Mouse (Mus musculus): ENCODE results near the gene Rabgef1. TPM values are rescaled to one million over a fixed set of nuclear protein-coding genes. Genes with fewer than 3 reads are reported as not detected.

Gene Rabgef1
- polyA plus RNA-seq, 1 experiment: 21.0 TPM

DNA sequence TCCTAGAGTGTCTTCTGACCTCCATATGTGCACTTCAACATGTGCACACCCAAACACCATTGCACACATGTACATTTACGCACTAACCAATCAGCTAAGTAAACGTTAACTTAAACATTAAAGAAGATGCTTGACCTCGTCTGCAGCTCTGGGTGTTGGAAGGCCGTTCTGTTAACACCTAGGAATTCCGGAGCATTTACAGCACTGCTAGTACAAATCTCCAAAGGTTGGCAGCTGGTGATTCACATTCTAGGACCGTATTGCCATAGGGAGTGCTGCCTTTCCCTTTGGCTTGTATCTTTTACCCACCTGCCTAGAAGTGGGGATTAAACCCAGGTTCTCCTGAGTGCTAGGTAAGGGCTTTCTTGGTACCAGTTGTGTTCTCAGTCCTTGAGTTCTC lies 20.3 kb downstream of the Rabgef1 start:
- H3K4me1 ChIP-seq (replicated peaks; ENCODE audit: control insufficient read depth, insufficient read depth, low read length): peaks cover 2% of the 10 kb centered on the region; the same call in 1 of the 2 replicates
- no peak overlapping the region for H3K27ac ChIP-seq (ENCODE audit: control insufficient read depth, insufficient read depth, low read length)
- no peak for DNase-seq
- TF ChIP-seq CTCF (IDR thresholded peaks at IDR 0.05; ENCODE audit: borderline replicate concordance, control insufficient read depth, extremely low read depth, insufficient read depth, low read length, poor library complexity) (no peak), POLR2A (IDR thresholded peaks at IDR 0.05; ENCODE audit: control insufficient read depth, extremely low read depth, insufficient read depth, low read length, poor library complexity) (no peak)
- no peaks in the 10 kb centered on the region for H3K27me3 ChIP-seq (ENCODE audit: control insufficient read depth, insufficient read depth, low read length)
- no peak overlapping the region for H3K4me3 ChIP-seq (ENCODE audit: control insufficient read depth, insufficient read depth, low read length)
- H3K36me3 ChIP-seq (ENCODE audit: control insufficient read depth, insufficient read depth, low read length): peaks cover 6% of the 10 kb centered on the region
- 98% methylated on average over 6 of the region's 6 CpGs for WGBS

DNA sequence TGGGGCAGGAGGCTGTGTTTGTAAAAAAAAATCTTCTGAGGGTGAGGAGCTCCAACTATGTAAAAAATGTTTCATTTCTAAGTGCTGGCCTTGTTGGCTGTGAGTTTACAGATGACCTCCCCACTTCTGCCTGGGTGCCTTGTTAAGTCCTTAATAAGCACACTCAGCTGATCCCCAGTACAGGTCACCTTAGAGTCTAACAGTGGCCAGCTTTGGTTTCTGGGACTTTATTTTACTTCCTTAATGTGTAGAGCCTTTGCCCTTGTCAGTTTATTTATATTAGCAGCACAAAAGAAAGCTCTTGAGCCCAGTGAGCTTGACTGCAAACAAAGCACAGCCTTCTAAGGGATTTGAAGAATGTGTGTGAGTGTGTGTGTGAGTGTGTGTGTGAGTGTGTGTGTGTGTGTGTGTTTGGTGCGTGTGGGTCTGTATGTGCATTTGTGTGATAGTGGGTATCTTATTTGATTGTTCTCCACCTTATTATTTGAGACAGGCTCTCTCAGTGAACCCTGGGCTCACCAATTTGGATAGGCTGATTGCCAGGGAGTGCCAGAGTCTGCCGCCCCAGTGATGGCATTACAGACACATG lies 20.9 kb downstream of the Rabgef1 start:
- no peak for DNase-seq
- Histone ChIP-seq H3K4me3 (ENCODE audit: control insufficient read depth, insufficient read depth, low read length) (no peak overlapping the region), H3K4me1 (replicated peaks; ENCODE audit: control insufficient read depth, insufficient read depth, low read length) (peaks cover 2% of the 10 kb centered on the region; the same call in 1 of the 2 replicates), H3K36me3 (ENCODE audit: control insufficient read depth, insufficient read depth, low read length) (peaks cover 6% of the 10 kb centered on the region), H3K27me3 (ENCODE audit: control insufficient read depth, insufficient read depth, low read length) (no peaks in the 10 kb centered on the region), H3K27ac (ENCODE audit: control insufficient read depth, insufficient read depth, low read length) (no peak overlapping the region)
- 97% methylated on average over 2 of the region's 2 CpGs for WGBS
- TF ChIP-seq CTCF (IDR thresholded peaks at IDR 0.05; ENCODE audit: borderline replicate concordance, control insufficient read depth, extremely low read depth, insufficient read depth, low read length, poor library complexity) (no peak), POLR2A (IDR thresholded peaks at IDR 0.05; ENCODE audit: control insufficient read depth, extremely low read depth, insufficient read depth, low read length, poor library complexity) (no peak)

DNA sequence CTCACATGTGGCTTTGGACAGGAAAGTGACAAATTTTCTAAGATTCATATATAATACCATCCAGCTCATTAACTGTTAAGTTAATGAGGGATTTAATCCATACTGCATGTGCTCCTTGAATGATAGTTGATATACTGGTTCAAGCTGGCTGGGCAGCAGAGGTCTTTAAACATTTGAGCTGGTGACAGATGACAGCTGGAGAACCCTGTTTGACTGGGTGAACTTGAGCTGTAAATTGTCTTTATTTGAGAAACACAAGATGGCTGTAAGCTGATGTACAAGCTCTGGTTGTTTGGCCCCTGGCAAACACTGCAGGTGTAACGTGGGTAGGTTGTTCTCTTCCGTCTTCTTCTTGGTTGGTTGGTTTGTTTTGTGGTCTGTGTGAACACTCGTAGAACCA lies 22.2 kb downstream of the Rabgef1 start:
- Histone ChIP-seq H3K27ac (ENCODE audit: control insufficient read depth, insufficient read depth, low read length) (no peak overlapping the region), H3K27me3 (ENCODE audit: control insufficient read depth, insufficient read depth, low read length) (no peaks in the 10 kb centered on the region), H3K36me3 (ENCODE audit: control insufficient read depth, insufficient read depth, low read length) (peaks cover 12% of the 10 kb centered on the region), H3K4me3 (ENCODE audit: control insufficient read depth, insufficient read depth, low read length) (no peak overlapping the region), H3K4me1 (replicated peaks; ENCODE audit: control insufficient read depth, insufficient read depth, low read length) (peaks cover 2% of the 10 kb centered on the region; the same call in 1 of the 2 replicates)
- no peak for DNase-seq
- no peak for TF ChIP-seq POLR2A (IDR thresholded peaks at IDR 0.05; ENCODE audit: control insufficient read depth, extremely low read depth, insufficient read depth, low read length, poor library complexity)
- no peak for TF ChIP-seq CTCF (IDR thresholded peaks at IDR 0.05; ENCODE audit: borderline replicate concordance, control insufficient read depth, extremely low read depth, insufficient read depth, low read length, poor library complexity)
- WGBS: 8% methylated on average over 3 of the region's 3 CpGs

DNA sequence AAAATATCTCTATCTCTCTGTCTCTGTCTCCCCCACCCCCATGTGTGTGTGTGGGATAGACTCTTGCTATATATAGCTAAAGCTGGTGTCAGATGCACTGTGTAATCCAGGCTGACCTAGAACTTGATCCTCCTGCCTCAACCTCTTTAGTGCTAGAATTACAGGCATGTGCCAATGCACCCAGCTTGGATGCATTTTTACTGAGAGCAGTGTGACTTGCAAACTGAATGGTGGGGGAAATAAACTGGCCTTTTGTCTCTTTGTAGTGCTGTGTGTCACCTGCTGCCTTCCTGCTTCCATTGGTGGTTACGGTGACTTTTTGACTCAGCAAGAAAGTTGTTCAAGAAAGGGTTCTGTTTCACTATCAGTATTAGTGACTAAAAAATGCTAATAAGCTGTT lies 24.7 kb downstream of the Rabgef1 start:
- no peak for TF ChIP-seq POLR2A (IDR thresholded peaks at IDR 0.05; ENCODE audit: control insufficient read depth, extremely low read depth, insufficient read depth, low read length, poor library complexity)
- no peak for TF ChIP-seq CTCF (IDR thresholded peaks at IDR 0.05; ENCODE audit: borderline replicate concordance, control insufficient read depth, extremely low read depth, insufficient read depth, low read length, poor library complexity)
- no peak overlapping the region for H3K4me3 ChIP-seq (ENCODE audit: control insufficient read depth, insufficient read depth, low read length)
- H3K36me3 ChIP-seq (ENCODE audit: control insufficient read depth, insufficient read depth, low read length): peaks cover 11% of the 10 kb centered on the region; the same call in 1 of the 2 replicates
- no peaks in the 10 kb centered on the region for H3K27me3 ChIP-seq (ENCODE audit: control insufficient read depth, insufficient read depth, low read length)
- peaks cover 2% of the 10 kb centered on the region; the same call in 1 of the 2 replicates for H3K4me1 ChIP-seq (replicated peaks; ENCODE audit: control insufficient read depth, insufficient read depth, low read length)
- 26% methylated on average over 1 of the region's 1 CpGs for WGBS
- no peak overlapping the region for H3K27ac ChIP-seq (ENCODE audit: control insufficient read depth, insufficient read depth, low read length)
- no peak for DNase-seq

DNA sequence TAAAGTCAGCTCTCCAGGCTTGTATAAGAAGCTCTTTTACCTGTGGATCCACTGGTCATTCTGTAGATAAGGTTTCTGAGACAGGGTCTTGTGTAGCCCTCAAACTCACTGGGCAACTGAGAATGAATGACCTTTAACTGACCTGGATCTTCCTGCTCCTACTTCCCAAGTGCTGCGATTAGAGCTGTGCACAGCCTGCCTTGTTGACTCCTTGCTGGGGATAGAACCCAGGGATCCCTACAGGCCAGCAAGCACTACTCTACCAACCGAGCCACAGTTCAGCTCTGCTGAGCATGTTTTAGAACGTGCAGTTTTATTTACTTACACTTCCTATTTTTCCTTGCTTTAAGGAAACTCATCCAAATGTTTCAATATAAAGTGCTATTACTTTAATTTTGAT lies 25.9 kb downstream of the Rabgef1 start:
- Histone ChIP-seq H3K4me1 (replicated peaks; ENCODE audit: control insufficient read depth, insufficient read depth, low read length) (no peaks in the 10 kb centered on the region), H3K27me3 (ENCODE audit: control insufficient read depth, insufficient read depth, low read length) (no peaks in the 10 kb centered on the region), H3K27ac (ENCODE audit: control insufficient read depth, insufficient read depth, low read length) (no peak overlapping the region), H3K4me3 (ENCODE audit: control insufficient read depth, insufficient read depth, low read length) (no peak overlapping the region), H3K36me3 (ENCODE audit: control insufficient read depth, insufficient read depth, low read length) (peaks cover 11% of the 10 kb centered on the region; the same call in 1 of the 2 replicates)
- 94% methylated on average over 3 of the region's 3 CpGs for WGBS
- TF ChIP-seq CTCF (IDR thresholded peaks at IDR 0.05; ENCODE audit: borderline replicate concordance, control insufficient read depth, extremely low read depth, insufficient read depth, low read length, poor library complexity) (no peak), POLR2A (IDR thresholded peaks at IDR 0.05; ENCODE audit: control insufficient read depth, extremely low read depth, insufficient read depth, low read length, poor library complexity) (no peak)
- no peak for DNase-seq

DNA sequence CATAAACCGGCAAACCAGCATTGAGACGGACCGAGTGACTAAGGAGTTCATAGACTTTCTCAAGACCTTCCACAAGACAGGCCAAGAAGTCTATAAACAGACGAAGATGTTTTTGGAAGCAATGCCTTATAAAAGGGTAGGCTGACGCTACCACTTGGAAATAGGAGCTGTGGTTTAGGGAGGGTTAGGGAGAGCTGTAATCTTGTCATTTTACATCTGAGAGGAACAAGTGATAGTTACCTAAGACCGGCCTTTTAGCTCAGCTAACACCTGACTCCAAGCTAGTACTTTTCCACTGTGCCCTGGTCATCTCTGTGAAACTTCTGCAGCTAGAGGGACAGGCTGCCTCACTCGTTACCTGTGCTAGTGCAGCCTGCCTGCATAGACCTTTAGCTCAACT lies 26.4 kb downstream of the Rabgef1 start:
- TF ChIP-seq CTCF (IDR thresholded peaks at IDR 0.05; ENCODE audit: borderline replicate concordance, control insufficient read depth, extremely low read depth, insufficient read depth, low read length, poor library complexity): no peak
- TF ChIP-seq POLR2A (IDR thresholded peaks at IDR 0.05; ENCODE audit: control insufficient read depth, extremely low read depth, insufficient read depth, low read length, poor library complexity): no peak

More for the DNA sequence above, 26.4 kb downstream of the Rabgef1 start:
- DNase-seq: no peak
- Histone ChIP-seq H3K27ac (ENCODE audit: control insufficient read depth, insufficient read depth, low read length) (no peak overlapping the region), H3K4me3 (ENCODE audit: control insufficient read depth, insufficient read depth, low read length) (no peak overlapping the region), H3K4me1 (replicated peaks; ENCODE audit: control insufficient read depth, insufficient read depth, low read length) (no peaks in the 10 kb centered on the region), H3K36me3 (ENCODE audit: control insufficient read depth, insufficient read depth, low read length) (peaks cover 11% of the 10 kb centered on the region; the same call in 1 of the 2 replicates), H3K27me3 (ENCODE audit: control insufficient read depth, insufficient read depth, low read length) (no peaks in the 10 kb centered on the region)
- 96% methylated on average over 7 of the region's 7 CpGs for WGBS

All from thymus, adult 2 months (tissue).